Mouse (Mus musculus): Measurements from ENCODE around the gene Nsmce3. TPM values are rescaled to one million over a fixed set of nuclear protein-coding genes. Genes with fewer than 3 reads are reported as not detected.

Gene Nsmce3
- 5.0 TPM for polyA plus RNA-seq (2014; fragmentation: Illumina TruSeq; extraction: RNeasy Lipid Tissue Mini Kit (QIAGEN cat#74804); ENCODE audit: low read depth, low replicate concordance)

DNA sequence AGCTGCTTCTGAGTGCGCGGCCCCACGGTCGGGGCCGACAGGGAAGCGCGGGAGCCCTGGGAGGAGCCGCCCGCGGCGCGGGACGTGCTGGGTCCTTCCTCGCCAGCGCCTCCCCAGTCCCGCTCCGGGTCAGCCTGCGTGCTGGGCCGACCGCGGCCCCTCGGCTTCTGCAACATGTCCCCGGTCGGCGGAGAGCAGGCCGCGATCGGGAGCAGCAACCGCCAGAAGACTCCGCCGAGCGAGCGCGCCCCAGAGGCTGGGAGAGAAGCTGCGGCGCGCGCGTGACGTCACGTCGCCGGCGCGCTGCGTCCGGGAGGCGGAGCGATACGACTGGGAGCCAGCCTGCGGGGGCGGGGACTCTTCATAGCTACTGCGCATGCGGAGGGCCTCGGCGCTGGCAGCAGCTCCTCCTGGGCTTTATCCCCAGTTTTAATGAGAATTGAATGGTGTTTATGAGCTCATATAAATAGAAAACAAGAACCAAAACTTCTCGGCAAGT lies at the start of gene Nsmce3:
Nsmce3 (minus strand) TSS at position 255 of the 499 bp plus-strand sequence.

